Mouse (Mus musculus) liver, postnatal 0 days (tissue): Measurements from ENCODE around the gene Hey2. TPM values are rescaled to one million over a fixed set of nuclear protein-coding genes. Genes with fewer than 3 reads are reported as not detected.
A peak's percentile ranks its signal among the peaks of the same experiment; 100 is the strongest.

Experiments used
- ATAC-seq: fragments of 200-750 bp; cut with Nextera tagmentation; 2 replicates; pipeline ENCODE4 v1.8.0; 2017; ENCODE audit warnings: mild to moderate bottlenecking, moderate library complexity
- DNase-seq: peaks from one replicate; pipeline ENCODE4 v3.0.0-alpha.2; 2016
- H3K27ac ChIP-seq: fragments of 300-500 bp; sonication (generic); 2 replicates; pipeline ENCODE4 v1.5.1; 2014; ENCODE audit warnings: antibody characterized with exemption, moderate library complexity, mild to moderate bottlenecking, low read depth
- H3K27me3 ChIP-seq: fragments of 300-500 bp; sonication (generic); 2 replicates; pipeline ENCODE4 v1.6.1; 2014; ENCODE audit warnings: low read length, control low read depth, mixed read lengths; ENCODE audit not compliant: insufficient read depth
- H3K36me3 ChIP-seq: fragments of 300-500 bp; sonication (generic); replicated peaks from 2 replicates; pipeline ENCODE4 v1.6.1; 2014; ENCODE audit warnings: mild to moderate bottlenecking, control low read depth, low read length, moderate library complexity, mixed read lengths; ENCODE audit not compliant: insufficient read depth
- H3K4me1 ChIP-seq: fragments of 300-500 bp; sonication (generic); 2 replicates; pipeline ENCODE4 v1.6.1; 2014; ENCODE audit warnings: antibody characterized with exemption, mild to moderate bottlenecking, control low read depth; ENCODE audit not compliant: insufficient read depth
- H3K4me2 ChIP-seq: fragments of 300-500 bp; sonication (generic); 2 replicates; pipeline ENCODE4 v1.6.1; 2014; ENCODE audit warnings: low read depth, mild to moderate bottlenecking, low read length, moderate library complexity, mixed read lengths
- H3K4me3 ChIP-seq: fragments of 300-500 bp; sonication (generic); 2 replicates; pipeline ENCODE4 v1.5.1; 2014; ENCODE audit warnings: low read depth, low read length
- H3K9ac ChIP-seq: fragments of 300-500 bp; sonication (generic); replicated peaks from 2 replicates; pipeline ENCODE4 v1.6.1; 2014; ENCODE audit warnings: mild to moderate bottlenecking, moderate library complexity
- H3K9me3 ChIP-seq: fragments of 300-500 bp; sonication (generic); 2 replicates; pipeline ENCODE4 v1.6.1; 2016; ENCODE audit warnings: mild to moderate bottlenecking, control low read depth, low read length, mixed read lengths
- CTCF ChIP-seq: sonication (generic); IDR thresholded peaks from 2 replicates; pipeline ENCODE4 v1.5.1; 2016; ENCODE audit warnings: antibody characterized with exemption, low read depth
- EP300 ChIP-seq: IDR thresholded peaks from 2 replicates; pipeline ENCODE4 v1.6.1; 2016; ENCODE audit warnings: antibody characterized with exemption, low read depth, mild to moderate bottlenecking
- WGBS: fragments of 180-500 bp; shearing (Covaris S2); extraction: QIAGEN DNeasy Blood & Tissue Kit; methylation state at CpG from one replicate; pipeline ENCODE4 v1.1.7; 2014; ENCODE audit not compliant: insufficient replicate concordance; 5-methylcytosine and 5-hydroxymethylcytosine counted together
- polyA plus RNA-seq: library from polyadenylated mRNA; unstranded; fragments of >200 nt; fragmentation: Nextera tagmentation; extraction: Ambion mirVana; gene quantifications from 2 replicates; pipeline ENCODE4 v1.2.1, GENCODE M21; 2015

Hey2 gene
- polyA plus RNA-seq, 1 experiment from 2014 or later = 0.20 TPM

- H3K9ac ChIP-seq = no peak overlapping the region
- peaks cover 22% of the 10 kb centered on the region for H3K4me1 ChIP-seq
- no peaks in the 10 kb centered on the region for H3K36me3 ChIP-seq
- H3K9me3 ChIP-seq = no peaks in the 10 kb centered on the region
- H3K27me3 ChIP-seq = peaks cover 67% of the 10 kb centered on the region
- no peak overlapping the region for H3K27ac ChIP-seq
- ATAC-seq (no peak), DNase-seq (no peak)
- peak overlapping the region; percentile 89 for H3K4me2 ChIP-seq
- peak overlapping the region; percentile 50 for H3K4me3 ChIP-seq
- TF ChIP-seq CTCF (no peak), EP300 (no peak)
- WGBS = 2% methylated on average over 21 of the region's 21 CpGs
These were observed 1.0 kb upstream of the Hey2 start for GRCm38 (mm10) chr10:30843438-30844190.

GRCm38 (mm10) chr10:30842228-30842627, 373 bp downstream of the Hey2 start:
- Histone ChIP-seq H3K4me1 (peaks cover 22% of the 10 kb centered on the region), H3K27me3 (peaks cover 66% of the 10 kb centered on the region), H3K4me2 (peak overlapping the region; percentile 89), H3K27ac (no peak overlapping the region), H3K9ac (0 out of 2 replicates have a peak overlapping the region, but pooled peaks have one; percentile 16), H3K36me3 (no peaks in the 10 kb centered on the region), H3K4me3 (peak overlapping the region; percentile 50), H3K9me3 (no peaks in the 10 kb centered on the region)
- WGBS = under 1% methylated on average over 29 of the region's 29 CpGs
- no peak for DNase-seq
- TF ChIP-seq CTCF = no peak
- no peak for TF ChIP-seq EP300
- ATAC-seq = peak; percentile 14; the same call in 1 of the 2 replicates

GRCm38 (mm10) chr10:30840824-30841223, 1.8 kb downstream of the Hey2 start:
- Histone ChIP-seq H3K27ac (no peak overlapping the region), H3K9me3 (no peaks in the 10 kb centered on the region), H3K4me2 (no peak overlapping the region), H3K4me1 (peaks cover 22% of the 10 kb centered on the region), H3K9ac (no peak overlapping the region), H3K36me3 (no peaks in the 10 kb centered on the region), H3K4me3 (no peak overlapping the region), H3K27me3 (peaks cover 61% of the 10 kb centered on the region)
- 67% methylated on average over 5 of the region's 5 CpGs for WGBS
- no peak for DNase-seq
- no peak for ATAC-seq
- TF ChIP-seq CTCF (no peak), EP300 (no peak)

GRCm38 (mm10) chr10:30838188-30838587, 4.4 kb downstream of the Hey2 start:
- ATAC-seq (no peak), DNase-seq (no peak)

GRCm38 (mm10) chr10:30825049-30825448, 17.6 kb downstream of the Hey2 start:
- TF ChIP-seq EP300 = no peak
- peak; percentile 65 for TF ChIP-seq CTCF
- no peak for DNase-seq
- H3K4me1 ChIP-seq = no peaks in the 10 kb centered on the region
- no peaks in the 10 kb centered on the region for H3K27me3 ChIP-seq
- no peak overlapping the region for H3K9ac ChIP-seq
- no peaks in the 10 kb centered on the region for H3K36me3 ChIP-seq
- WGBS = 5% methylated on average over 1 of the region's 1 CpGs
- H3K4me3 ChIP-seq = no peak overlapping the region
- H3K9me3 ChIP-seq = no peaks in the 10 kb centered on the region
- ATAC-seq = no peak
- no peak overlapping the region for H3K27ac ChIP-seq
- no peak overlapping the region for H3K4me2 ChIP-seq

More at GRCm38 (mm10) chr10:30838188-30838587, 4.4 kb downstream of the Hey2 start:
- H3K9ac ChIP-seq = no peak overlapping the region
- peaks cover 13% of the 10 kb centered on the region for H3K4me1 ChIP-seq
- H3K27ac ChIP-seq = no peak overlapping the region
- no peaks in the 10 kb centered on the region for H3K36me3 ChIP-seq
- H3K9me3 ChIP-seq = no peaks in the 10 kb centered on the region
- H3K4me3 ChIP-seq = no peak overlapping the region
- H3K4me2 ChIP-seq = no peak overlapping the region
- WGBS = 11% methylated on average over 1 of the region's 1 CpGs
- no peak for TF ChIP-seq EP300
- TF ChIP-seq CTCF = peak; percentile 54
- H3K27me3 ChIP-seq = peaks cover 38% of the 10 kb centered on the region

- H3K9me3 ChIP-seq = no peaks in the 10 kb centered on the region
- H3K4me3 ChIP-seq = peak overlapping the region; percentile 46
- no peak overlapping the region; the same call in 1 of the 2 replicates for H3K9ac ChIP-seq
- no peaks in the 10 kb centered on the region for H3K27me3 ChIP-seq
- H3K4me1 ChIP-seq = no peaks in the 10 kb centered on the region
- WGBS = 2% methylated on average over 11 of the region's 11 CpGs
- H3K4me2 ChIP-seq = peak overlapping the region; percentile 72
- peak; percentile 97 for ATAC-seq
- peak; percentile 78 for DNase-seq
- no peaks in the 10 kb centered on the region for H3K36me3 ChIP-seq
- no peak overlapping the region for H3K27ac ChIP-seq
- TF ChIP-seq CTCF = peak; percentile 93
- peak; percentile 65; the same call in 1 of the 2 replicates for TF ChIP-seq EP300
These were observed 31.7 kb downstream of the Hey2 start for GRCm38 (mm10) chr10:30810967-30811293.
